Mouse (Mus musculus): ENCODE measurements around the gene Ugt1a2.

GRCm38 (mm10) chr1:88199996-88200395, 405 bp upstream of the Ugt1a2 start:
- TF ChIP-seq POLR2A (IDR thresholded peaks at IDR 0.05; ENCODE audit: insufficient read depth, low read depth, low read length) (no peak), CTCF (IDR thresholded peaks at IDR 0.05; ENCODE audit: insufficient read depth, low read depth, low read length) (no peak)
